Mouse (Mus musculus): Measurements from ENCODE around the gene Stk35. TPM values are rescaled to one million over a fixed set of nuclear protein-coding genes. Genes with fewer than 3 reads are reported as not detected.
"Not testable (repeated sequence)": the region's sequence is repeated elsewhere in the genome, so short reads cannot be mapped to it uniquely, and the experiment has no call there.

Stk35 gene
- polyA plus RNA-seq, 1 experiment, result 12.9 TPM

GRCm38 (mm10) chr2:129834221-129834620 lies 33.9 kb downstream of the Stk35 start:
- TF ChIP-seq MAX (IDR thresholded peaks at IDR 0.05) (no peak), MYOD1 (IDR thresholded peaks at IDR 0.05; ENCODE audit: control insufficient read depth, insufficient read length, low read depth) (no peak), FOSL1 (IDR thresholded peaks at IDR 0.05; ENCODE audit: insufficient read depth, low read length, poor library complexity, severe bottlenecking) (no peak), USF1 (IDR thresholded peaks at IDR 0.05; ENCODE audit: low read depth) (no peak), MYOG (IDR thresholded peaks at IDR 0.05; ENCODE audit: control insufficient read depth, extremely low read depth, insufficient read length) (no peak), CEBPB (IDR thresholded peaks at IDR 0.05; ENCODE audit: low read depth) (no peak), CTCF (IDR thresholded peaks at IDR 0.05; ENCODE audit: control insufficient read depth, insufficient read depth, insufficient read length) (no peak)
- H3K27me3 ChIP-seq (ENCODE audit: control insufficient read depth, insufficient read depth, insufficient read length), result no peaks in the 10 kb centered on the region
- no peak overlapping the region for H3K4me3 ChIP-seq (ENCODE audit: insufficient read depth, poor library complexity, severe bottlenecking)
- H3K79me3 ChIP-seq (ENCODE audit: low read depth), result no peaks in the 10 kb centered on the region
- no peak overlapping the region for H3ac ChIP-seq (ENCODE audit: control insufficient read depth, insufficient read length, low read depth)
- H3K36me3 ChIP-seq (ENCODE audit: control insufficient read depth, insufficient read depth), result peaks cover 13% of the 10 kb centered on the region
- H3K79me2 ChIP-seq (ENCODE audit: control insufficient read depth, insufficient read depth), result no peaks in the 10 kb centered on the region

- H3K79me3 ChIP-seq (ENCODE audit: low read depth), result no peaks in the 10 kb centered on the region
- H3K27me3 ChIP-seq (ENCODE audit: control insufficient read depth, insufficient read depth, insufficient read length), result no peaks in the 10 kb centered on the region
- H3K79me2 ChIP-seq (ENCODE audit: control insufficient read depth, insufficient read depth), result no peaks in the 10 kb centered on the region
- H3K36me3 ChIP-seq (ENCODE audit: control insufficient read depth, insufficient read depth), result peaks cover 8% of the 10 kb centered on the region
- TF ChIP-seq MYOG (IDR thresholded peaks at IDR 0.05; ENCODE audit: control insufficient read depth, extremely low read depth, insufficient read length) (no peak), CEBPB (IDR thresholded peaks at IDR 0.05; ENCODE audit: low read depth) (no peak), FOSL1 (IDR thresholded peaks at IDR 0.05; ENCODE audit: insufficient read depth, low read length, poor library complexity, severe bottlenecking) (no peak), MAX (IDR thresholded peaks at IDR 0.05) (no peak), MYOD1 (IDR thresholded peaks at IDR 0.05; ENCODE audit: control insufficient read depth, insufficient read length, low read depth) (no peak)
- no peak overlapping the region for H3K4me3 ChIP-seq (ENCODE audit: insufficient read depth, poor library complexity, severe bottlenecking)
- H3ac ChIP-seq (ENCODE audit: control insufficient read depth, insufficient read length, low read depth), result no peak overlapping the region
Observed at GRCm38 (mm10) chr2:129834881-129835280, 34.6 kb downstream of the Stk35 start.

GRCm38 (mm10) chr2:129836921-129837320 lies 36.6 kb downstream of the Stk35 start:
- Histone ChIP-seq H3K27me3 (ENCODE audit: control insufficient read depth, insufficient read depth, insufficient read length) (no peaks in the 10 kb centered on the region), H3ac (ENCODE audit: control insufficient read depth, insufficient read length, low read depth) (no peak overlapping the region), H3K4me3 (ENCODE audit: insufficient read depth, poor library complexity, severe bottlenecking) (no peak overlapping the region), H3K79me2 (ENCODE audit: control insufficient read depth, insufficient read depth) (no peaks in the 10 kb centered on the region), H3K79me3 (ENCODE audit: low read depth) (no peaks in the 10 kb centered on the region), H3K36me3 (ENCODE audit: control insufficient read depth, insufficient read depth) (no peaks in the 10 kb centered on the region)
- TF ChIP-seq MAX (IDR thresholded peaks at IDR 0.05) (no peak), MYOD1 (IDR thresholded peaks at IDR 0.05; ENCODE audit: control insufficient read depth, insufficient read length, low read depth) (no peak), CTCF (IDR thresholded peaks at IDR 0.05; ENCODE audit: control insufficient read depth, insufficient read depth, insufficient read length) (no peak), MYOG (IDR thresholded peaks at IDR 0.05; ENCODE audit: control insufficient read depth, extremely low read depth, insufficient read length) (no peak)

GRCm38 (mm10) chr2:129838321-129838720 lies 38.0 kb downstream of the Stk35 start:
- no peak overlapping the region for H3ac ChIP-seq (ENCODE audit: control insufficient read depth, insufficient read length, low read depth)
- TF ChIP-seq USF1 (IDR thresholded peaks at IDR 0.05; ENCODE audit: low read depth) (no peak), MAX (IDR thresholded peaks at IDR 0.05) (no peak), CTCF (IDR thresholded peaks at IDR 0.05; ENCODE audit: control insufficient read depth, insufficient read depth, insufficient read length) (no peak), CEBPB (IDR thresholded peaks at IDR 0.05; ENCODE audit: low read depth) (no peak), FOSL1 (IDR thresholded peaks at IDR 0.05; ENCODE audit: insufficient read depth, low read length, poor library complexity, severe bottlenecking) (no peak), MYOG (IDR thresholded peaks at IDR 0.05; ENCODE audit: control insufficient read depth, extremely low read depth, insufficient read length) (no peak), MYOD1 (IDR thresholded peaks at IDR 0.05; ENCODE audit: control insufficient read depth, insufficient read length, low read depth) (no peak)
- no peaks in the 10 kb centered on the region for H3K79me3 ChIP-seq (ENCODE audit: low read depth)
- H3K27me3 ChIP-seq (ENCODE audit: control insufficient read depth, insufficient read depth, insufficient read length), result no peaks in the 10 kb centered on the region
- no peak overlapping the region for H3K4me3 ChIP-seq (ENCODE audit: insufficient read depth, poor library complexity, severe bottlenecking)
- no peaks in the 10 kb centered on the region for H3K36me3 ChIP-seq (ENCODE audit: control insufficient read depth, insufficient read depth)
- no peaks in the 10 kb centered on the region for H3K79me2 ChIP-seq (ENCODE audit: control insufficient read depth, insufficient read depth)

GRCm38 (mm10) chr2:129845826-129846225 lies 45.5 kb downstream of the Stk35 start:
- H3K27me3 ChIP-seq (ENCODE audit: control insufficient read depth, insufficient read depth, insufficient read length), result no peaks in the 10 kb centered on the region
- H3K79me3 ChIP-seq (ENCODE audit: low read depth), result no peaks in the 10 kb centered on the region
- H3K79me2 ChIP-seq (ENCODE audit: control insufficient read depth, insufficient read depth), result no peaks in the 10 kb centered on the region
- H3ac ChIP-seq (ENCODE audit: control insufficient read depth, insufficient read length, low read depth), result no peak overlapping the region
- no peaks in the 10 kb centered on the region for H3K36me3 ChIP-seq (ENCODE audit: control insufficient read depth, insufficient read depth)
- no peak for TF ChIP-seq USF1 (IDR thresholded peaks at IDR 0.05; ENCODE audit: low read depth)
- TF ChIP-seq CEBPB (IDR thresholded peaks at IDR 0.05; ENCODE audit: low read depth), result no peak
- TF ChIP-seq MYOG (IDR thresholded peaks at IDR 0.05; ENCODE audit: control insufficient read depth, extremely low read depth, insufficient read length), result no peak
- no peak for TF ChIP-seq MYOD1 (IDR thresholded peaks at IDR 0.05; ENCODE audit: control insufficient read depth, insufficient read length, low read depth)
- TF ChIP-seq MAX (IDR thresholded peaks at IDR 0.05), result no peak
- no peak for TF ChIP-seq CTCF (IDR thresholded peaks at IDR 0.05; ENCODE audit: control insufficient read depth, insufficient read depth, insufficient read length)
- no peak for TF ChIP-seq FOSL1 (IDR thresholded peaks at IDR 0.05; ENCODE audit: insufficient read depth, low read length, poor library complexity, severe bottlenecking)
- H3K4me3 ChIP-seq (ENCODE audit: insufficient read depth, poor library complexity, severe bottlenecking), result no peak overlapping the region

GRCm38 (mm10) chr2:129846501-129846900 lies 46.2 kb downstream of the Stk35 start:
- Histone ChIP-seq H3K79me2 (ENCODE audit: control insufficient read depth, insufficient read depth) (no peaks in the 10 kb centered on the region), H3K36me3 (ENCODE audit: control insufficient read depth, insufficient read depth) (no peaks in the 10 kb centered on the region), H3K79me3 (ENCODE audit: low read depth) (no peaks in the 10 kb centered on the region), H3K27me3 (ENCODE audit: control insufficient read depth, insufficient read depth, insufficient read length) (no peaks in the 10 kb centered on the region), H3ac (ENCODE audit: control insufficient read depth, insufficient read length, low read depth) (no peak overlapping the region), H3K4me3 (ENCODE audit: insufficient read depth, poor library complexity, severe bottlenecking) (no peak overlapping the region)
- TF ChIP-seq CEBPB (IDR thresholded peaks at IDR 0.05; ENCODE audit: low read depth) (no peak), USF1 (IDR thresholded peaks at IDR 0.05; ENCODE audit: low read depth) (no peak), MAX (IDR thresholded peaks at IDR 0.05) (no peak), MYOG (IDR thresholded peaks at IDR 0.05; ENCODE audit: control insufficient read depth, extremely low read depth, insufficient read length) (no peak), CTCF (IDR thresholded peaks at IDR 0.05; ENCODE audit: control insufficient read depth, insufficient read depth, insufficient read length) (no peak), FOSL1 (IDR thresholded peaks at IDR 0.05; ENCODE audit: insufficient read depth, low read length, poor library complexity, severe bottlenecking) (no peak), MYOD1 (IDR thresholded peaks at IDR 0.05; ENCODE audit: control insufficient read depth, insufficient read length, low read depth) (no peak)

GRCm38 (mm10) chr2:129849078-129849477 lies 48.8 kb downstream of the Stk35 start:
- not testable (repeated sequence) for H3K27me3 ChIP-seq (ENCODE audit: control insufficient read depth, insufficient read depth, insufficient read length); H3K79me2 ChIP-seq (ENCODE audit: control insufficient read depth, insufficient read depth); H3K4me3 ChIP-seq (ENCODE audit: insufficient read depth, poor library complexity, severe bottlenecking); H3K79me3 ChIP-seq (ENCODE audit: low read depth); H3ac ChIP-seq (ENCODE audit: control insufficient read depth, insufficient read length, low read depth); H3K36me3 ChIP-seq (ENCODE audit: control insufficient read depth, insufficient read depth)
